Mouse (Mus musculus) brain, embryonic 14.5 days (tissue): ENCODE results near the gene Tead1.

ENCODE experiments used
- CTCF ChIP-seq: fragments of 200-500 bp; IDR thresholded peaks from 2 replicates; pipeline ENCODE4 v1.5.1; 2012; ENCODE audit warnings: inconsistent platforms, mild to moderate bottlenecking, moderate library complexity, borderline replicate concordance; ENCODE audit not compliant: insufficient read depth, insufficient read length; ENCODE audit errors: extremely low read depth
- POLR2A ChIP-seq: fragments of 200-500 bp; IDR thresholded peaks from 2 replicates; pipeline ENCODE4 v1.6.1; 2012; ENCODE audit warnings: mild to moderate bottlenecking, inconsistent platforms, borderline replicate concordance; ENCODE audit not compliant: poor library complexity, insufficient read depth, insufficient read length, severe bottlenecking; ENCODE audit errors: extremely low read depth

GRCm38 (mm10) chr7:112942567-112942966 lies 263.4 kb downstream of the Tead1 start:
- TF ChIP-seq CTCF (no peak), POLR2A (no peak)
